Mouse (Mus musculus) forebrain, embryonic 12.5 days (tissue): ENCODE measurements at regions not wholly inside any gene's neighbourhood (a gene's known extent, or its start where the extent isn't known, plus 50 kb on each side); places are given as distances from the start of the nearest gene placed in this dataset.

ENCODE experiments used
- ATAC-seq: fragments of 200-750 bp; cut with Nextera tagmentation; 2 replicates; pipeline ENCODE4 v1.8.0; 2017; ENCODE audit warnings: moderate TSS enrichment; ENCODE audit not compliant: low FRiP score
- H3K27ac ChIP-seq: fragments of 300-500 bp; sonication (generic); 2 replicates; pipeline ENCODE4 v1.5.1; 2016; ENCODE audit warnings: mild to moderate bottlenecking
- H3K27me3 ChIP-seq: fragments of 300-500 bp; sonication (generic); 2 replicates; pipeline ENCODE4 v1.6.1; 2016; ENCODE audit warnings: mild to moderate bottlenecking
- H3K36me3 ChIP-seq: fragments of 300-500 bp; sonication (generic); replicated peaks from 2 replicates; pipeline ENCODE4 v1.6.1; 2016; ENCODE audit warnings: mild to moderate bottlenecking
- H3K4me1 ChIP-seq: fragments of 300-500 bp; sonication (generic); 2 replicates; pipeline ENCODE4 v1.6.1; 2016
- H3K4me2 ChIP-seq: fragments of 300-500 bp; sonication (generic); 2 replicates; pipeline ENCODE4 v1.6.1; 2016; ENCODE audit warnings: mild to moderate bottlenecking, moderate library complexity
- H3K4me3 ChIP-seq: fragments of 300-500 bp; sonication (generic); replicated peaks from 2 replicates; pipeline ENCODE4 v1.5.1; 2016; ENCODE audit warnings: mild to moderate bottlenecking
- H3K9ac ChIP-seq: fragments of 300-500 bp; sonication (generic); 2 replicates; pipeline ENCODE4 v1.6.1; 2016; ENCODE audit warnings: mild to moderate bottlenecking
- H3K9me3 ChIP-seq: fragments of 300-500 bp; sonication (generic); 2 replicates; pipeline ENCODE4 v1.6.1; 2016
- WGBS: fragments of 180-500 bp; shearing (Covaris S2); methylation state at CpG from one replicate; pipeline ENCODE4 v1.1.7; 2016; 5-methylcytosine and 5-hydroxymethylcytosine counted together

DNA sequence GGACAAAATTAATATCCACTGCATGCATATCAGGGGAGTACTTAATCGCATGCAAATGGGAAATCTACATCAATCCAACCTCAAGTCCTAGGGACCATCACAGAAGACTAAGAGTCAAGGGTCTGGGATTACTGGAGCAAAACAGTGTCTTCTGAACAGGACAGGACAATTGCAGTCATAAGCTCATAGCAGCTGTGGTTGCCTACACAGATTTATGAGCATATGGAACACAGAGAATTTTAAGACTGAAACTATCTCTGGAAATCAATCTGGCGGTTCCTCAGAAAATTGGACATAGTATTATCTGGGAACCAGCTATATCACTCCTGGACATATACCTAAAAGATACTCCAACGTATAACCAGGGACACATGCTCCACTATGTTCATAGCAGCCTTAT, 99.8 kb upstream of the Hpf1 start:
- Histone ChIP-seq H3K9me3 (no peaks in the 10 kb centered on the region), H3K36me3 (no peaks in the 10 kb centered on the region), H3K27me3 (no peaks in the 10 kb centered on the region), H3K27ac (no peak overlapping the region), H3K4me2 (no peak overlapping the region), H3K4me3 (no peak overlapping the region), H3K9ac (no peak overlapping the region), H3K4me1 (no peaks in the 10 kb centered on the region)
- 94% methylated on average over 3 of the region's 3 CpGs for WGBS
- ATAC-seq = no peak

DNA sequence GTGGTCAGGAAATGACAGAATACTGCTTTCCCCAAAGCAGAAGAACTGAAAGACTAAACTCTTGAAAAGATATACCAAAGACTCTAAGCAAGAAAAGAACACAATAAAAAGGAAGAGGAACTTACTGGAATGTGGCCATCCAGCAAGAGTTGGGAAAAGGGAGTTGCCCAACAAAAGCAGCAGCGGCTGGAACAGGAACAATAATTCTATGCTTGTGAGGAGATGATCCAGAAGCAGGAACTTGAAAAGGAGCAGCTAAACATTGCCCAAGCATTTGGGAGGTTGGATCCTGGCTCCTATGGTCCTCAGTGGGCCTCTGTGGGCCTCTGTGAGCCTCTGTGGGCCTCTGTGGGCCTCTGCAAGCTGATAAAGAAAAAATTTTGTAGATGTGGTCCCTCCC, 97.7 kb upstream of the Hpf1 start:
- Histone ChIP-seq H3K9me3 (no peaks in the 10 kb centered on the region), H3K4me3 (no peak overlapping the region), H3K27me3 (no peaks in the 10 kb centered on the region), H3K4me1 (no peaks in the 10 kb centered on the region), H3K27ac (no peak overlapping the region), H3K4me2 (no peak overlapping the region), H3K36me3 (no peaks in the 10 kb centered on the region), H3K9ac (no peak overlapping the region)
- 85% methylated on average over 1 of the region's 1 CpGs for whole genome bisulfite sequencing
- ATAC-seq = no peak

DNA sequence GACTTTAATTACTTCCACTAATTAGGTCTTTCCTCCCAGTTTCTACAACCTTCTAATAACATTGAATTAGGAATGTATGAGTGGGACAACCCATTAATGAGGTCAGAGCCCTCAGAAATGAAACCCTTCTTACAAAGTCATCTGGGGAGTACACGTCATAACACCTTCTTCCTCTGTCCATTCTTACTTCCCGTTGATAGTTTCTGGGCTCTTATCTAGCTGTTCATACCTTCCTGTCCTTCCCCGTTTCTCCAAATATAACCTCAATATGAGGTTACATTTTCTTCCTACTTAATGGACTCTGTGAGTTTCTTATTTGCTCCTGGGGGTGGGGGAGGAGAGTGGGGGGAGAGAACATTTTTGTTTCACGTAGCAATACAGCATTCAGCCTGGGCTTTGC, 85.4 kb upstream of the Hpf1 start:
- Histone ChIP-seq H3K36me3 (no peaks in the 10 kb centered on the region), H3K4me2 (no peak overlapping the region), H3K9me3 (no peaks in the 10 kb centered on the region), H3K9ac (no peak overlapping the region), H3K4me3 (no peak overlapping the region), H3K27ac (no peak overlapping the region), H3K4me1 (no peaks in the 10 kb centered on the region), H3K27me3 (no peaks in the 10 kb centered on the region)
- WGBS = 88% methylated on average over 4 of the region's 4 CpGs
- ATAC-seq = no peak

DNA sequence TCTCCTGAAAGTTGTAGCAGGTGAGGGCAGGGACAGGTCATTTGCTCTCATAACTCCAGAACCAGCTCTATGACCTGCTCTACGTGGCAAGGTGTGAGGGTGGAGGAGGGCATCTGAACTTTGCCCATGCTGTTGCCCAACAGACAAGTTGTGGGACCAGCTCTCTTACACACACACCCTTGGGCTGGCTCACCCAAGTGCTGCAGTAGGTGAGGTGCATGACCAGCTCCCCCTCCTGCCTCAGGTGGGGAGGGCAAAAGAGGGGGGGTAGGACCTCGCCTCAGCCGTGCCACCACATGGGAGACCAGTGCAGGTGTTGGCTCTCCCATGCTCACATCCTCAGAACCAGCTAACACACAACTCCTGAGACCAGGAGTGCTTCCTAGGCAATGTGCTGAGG, 83.4 kb upstream of the Hpf1 start:
- no peak overlapping the region for H3K4me3 ChIP-seq
- H3K27ac ChIP-seq = no peak overlapping the region
- H3K9ac ChIP-seq = no peak overlapping the region
- ATAC-seq = no peak
- H3K4me1 ChIP-seq = peaks cover 7% of the 10 kb centered on the region; the same call in 1 of the 2 replicates
- H3K9me3 ChIP-seq = no peaks in the 10 kb centered on the region
- 96% methylated on average over 3 of the region's 3 CpGs for WGBS
- no peak overlapping the region for H3K4me2 ChIP-seq
- no peaks in the 10 kb centered on the region for H3K27me3 ChIP-seq
- no peaks in the 10 kb centered on the region for H3K36me3 ChIP-seq

DNA sequence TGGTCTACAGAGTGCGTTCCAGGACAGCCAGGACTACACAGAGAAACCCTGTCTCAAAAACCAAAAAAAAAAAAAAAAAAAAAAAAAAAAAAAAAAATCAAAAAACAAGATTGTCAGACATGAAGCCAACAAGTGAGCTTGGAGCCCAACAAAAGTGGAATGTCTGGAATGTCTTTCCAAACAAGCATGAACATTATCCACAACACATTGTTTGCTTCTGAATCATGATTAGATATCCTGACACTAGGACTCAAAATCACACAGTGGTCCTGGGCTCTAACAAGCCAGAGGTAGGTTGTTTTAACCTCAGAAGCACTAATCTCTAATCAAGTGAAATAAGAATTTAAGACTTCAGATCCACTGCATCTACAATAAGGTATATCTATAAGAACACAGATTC, 80.4 kb upstream of the Hpf1 start:
- no peak overlapping the region for H3K9ac ChIP-seq
- H3K4me1 ChIP-seq = peaks cover 7% of the 10 kb centered on the region; the same call in 1 of the 2 replicates
- H3K4me2 ChIP-seq = no peak overlapping the region
- no peak overlapping the region for H3K4me3 ChIP-seq
- H3K9me3 ChIP-seq = no peaks in the 10 kb centered on the region
- WGBS = 100% methylated on average over 1 of the region's 1 CpGs
- H3K27me3 ChIP-seq = no peaks in the 10 kb centered on the region
- no peak for ATAC-seq
- no peak overlapping the region for H3K27ac ChIP-seq
- H3K36me3 ChIP-seq = no peaks in the 10 kb centered on the region

DNA sequence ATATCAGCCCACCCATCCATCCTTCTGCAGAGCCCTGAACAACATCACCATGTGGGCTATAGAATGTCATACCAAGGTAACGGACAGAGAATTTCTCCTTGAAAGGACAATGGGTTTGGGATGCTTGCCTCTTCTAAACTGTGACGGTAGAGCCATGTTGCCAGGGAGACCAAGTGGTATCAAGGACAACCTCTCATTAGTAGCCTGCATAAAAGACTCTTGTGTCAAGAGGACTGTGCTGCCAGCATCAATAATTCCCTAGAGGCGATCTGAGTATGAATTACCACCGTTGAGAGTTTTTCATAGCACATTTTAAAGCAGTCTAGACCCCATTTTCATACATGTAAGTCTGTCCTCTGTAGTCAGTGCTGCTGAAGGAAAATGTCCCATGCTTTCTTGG, 79.3 kb upstream of the Hpf1 start:
- Histone ChIP-seq H3K27ac (no peak overlapping the region), H3K36me3 (no peaks in the 10 kb centered on the region), H3K4me3 (no peak overlapping the region), H3K4me1 (peaks cover 7% of the 10 kb centered on the region; the same call in 1 of the 2 replicates), H3K27me3 (no peaks in the 10 kb centered on the region), H3K9me3 (no peaks in the 10 kb centered on the region), H3K9ac (no peak overlapping the region), H3K4me2 (no peak overlapping the region)
- 19% methylated on average over 4 of the region's 4 CpGs for WGBS
- peak; percentile 74; the same call in 1 of the 2 replicates for ATAC-seq

DNA sequence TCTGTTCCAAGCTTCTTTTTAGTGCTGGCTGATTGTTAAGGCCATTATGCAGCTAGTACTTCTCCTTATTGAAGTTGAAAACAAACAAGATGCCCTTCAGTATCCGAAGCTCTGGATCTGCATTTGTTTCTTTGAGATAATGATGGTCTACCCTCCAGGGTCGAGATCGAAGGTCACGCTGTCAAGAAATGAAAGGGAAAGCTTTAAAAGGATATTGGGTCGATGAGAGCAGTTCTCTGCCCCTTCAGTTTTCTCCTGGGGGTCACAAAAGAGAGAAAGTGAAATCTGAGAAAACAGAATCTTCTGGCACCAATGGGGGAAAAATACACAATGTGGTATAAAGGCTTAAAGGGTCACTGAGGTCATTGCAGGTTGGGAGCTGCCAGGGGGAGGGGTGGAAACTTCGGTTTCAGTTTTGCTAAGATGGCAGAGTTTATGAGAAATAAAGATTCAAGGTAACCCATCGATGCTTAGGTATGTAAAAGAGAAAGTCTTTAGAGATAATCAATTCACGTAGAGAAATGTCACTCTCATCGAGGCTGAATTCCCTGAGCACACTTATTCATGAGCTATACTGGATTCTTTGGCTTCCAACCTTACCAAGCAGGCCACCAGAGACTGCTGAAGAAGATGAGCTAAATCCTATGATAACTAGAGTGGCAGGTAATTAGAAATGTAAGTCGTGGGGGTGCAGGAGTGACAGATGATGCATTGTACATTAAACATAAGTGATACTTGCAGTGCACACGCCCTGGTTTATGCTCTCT, 64.4 kb upstream of the Hpf1 start:
- no peaks in the 10 kb centered on the region for H3K9me3 ChIP-seq
- no peak overlapping the region for H3K4me2 ChIP-seq
- 47% methylated on average over 11 of the region's 11 CpGs for WGBS
- H3K4me3 ChIP-seq = no peak overlapping the region
- H3K27me3 ChIP-seq = no peaks in the 10 kb centered on the region
- ATAC-seq = no peak
- no peak overlapping the region for H3K9ac ChIP-seq
- no peaks in the 10 kb centered on the region for H3K4me1 ChIP-seq
- H3K27ac ChIP-seq = no peak overlapping the region
- no peaks in the 10 kb centered on the region for H3K36me3 ChIP-seq

DNA sequence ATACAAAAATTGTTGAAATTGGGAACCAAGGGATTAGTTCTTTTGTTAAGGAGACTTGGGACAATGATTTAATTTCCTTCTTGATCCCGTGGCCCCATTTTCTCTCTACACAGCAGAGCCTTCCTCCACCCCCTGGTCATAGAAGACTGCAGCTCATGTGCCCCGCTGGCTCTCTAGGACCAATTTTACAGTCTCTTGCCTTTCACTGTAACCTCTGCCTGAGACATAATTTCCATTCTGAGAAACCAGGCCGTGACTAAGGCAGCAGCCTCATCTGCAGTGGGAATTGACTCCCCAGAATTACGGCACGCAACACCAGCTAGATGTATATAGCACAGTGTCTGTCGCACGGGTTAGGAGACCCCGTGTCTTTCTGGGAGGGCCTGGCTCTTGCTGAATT, 63.0 kb upstream of the Hpf1 start:
- Histone ChIP-seq H3K4me1 (no peaks in the 10 kb centered on the region), H3K9me3 (no peaks in the 10 kb centered on the region), H3K36me3 (no peaks in the 10 kb centered on the region), H3K4me2 (no peak overlapping the region), H3K9ac (no peak overlapping the region), H3K27ac (no peak overlapping the region), H3K4me3 (no peak overlapping the region), H3K27me3 (no peaks in the 10 kb centered on the region)
- no peak for ATAC-seq
- WGBS = 92% methylated on average over 8 of the region's 8 CpGs

DNA sequence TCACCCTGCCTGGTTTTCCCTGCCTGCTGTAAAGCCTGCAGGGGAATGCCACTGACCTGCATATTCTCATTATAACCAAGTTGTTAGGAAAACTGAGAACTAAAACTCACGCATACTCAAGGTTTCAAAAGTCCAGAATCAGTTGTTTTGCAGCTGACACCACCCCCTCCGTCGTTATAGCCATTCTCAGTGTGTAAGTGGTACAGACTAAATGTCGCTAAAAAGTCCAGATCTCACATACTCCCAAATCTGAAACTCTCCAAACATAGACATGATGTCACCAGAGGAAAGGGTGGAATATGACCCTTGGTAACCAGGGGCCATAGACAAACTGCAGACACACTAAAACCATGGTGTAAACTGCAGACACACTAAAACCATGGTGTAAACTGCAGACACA, 61.1 kb upstream of the Hpf1 start:
- no peak for ATAC-seq
- no peak overlapping the region for H3K27ac ChIP-seq
- 86% methylated on average over 4 of the region's 4 CpGs for WGBS

DNA sequence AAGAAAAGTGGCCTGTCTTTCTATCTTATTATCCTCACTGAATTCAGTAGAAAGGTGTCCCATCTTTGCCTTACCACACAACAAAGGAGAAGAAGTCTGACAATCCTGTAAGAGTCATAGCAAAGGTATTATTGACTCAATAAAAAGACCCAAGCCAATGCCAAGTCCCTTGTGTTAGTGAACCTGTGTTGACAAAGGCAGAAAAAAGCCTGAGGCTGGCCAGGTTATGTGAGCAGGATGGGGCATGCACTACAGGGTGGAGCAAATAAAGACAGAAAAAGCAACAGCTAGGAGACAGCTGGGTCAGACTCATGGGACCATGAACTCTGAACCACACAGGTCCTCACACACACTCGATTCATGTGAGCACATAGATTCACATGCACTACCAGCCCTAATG, 59.7 kb upstream of the Hpf1 start:
- no peak overlapping the region for H3K27ac ChIP-seq
- H3K9me3 ChIP-seq = no peaks in the 10 kb centered on the region
- no peak for ATAC-seq

More for the DNA sequence above, 61.1 kb upstream of the Hpf1 start:
- H3K9ac ChIP-seq = no peak overlapping the region
- no peaks in the 10 kb centered on the region for H3K36me3 ChIP-seq
- no peaks in the 10 kb centered on the region for H3K27me3 ChIP-seq
- no peaks in the 10 kb centered on the region for H3K9me3 ChIP-seq
- no peak overlapping the region for H3K4me2 ChIP-seq
- H3K4me1 ChIP-seq = no peaks in the 10 kb centered on the region
- no peak overlapping the region for H3K4me3 ChIP-seq

DNA sequence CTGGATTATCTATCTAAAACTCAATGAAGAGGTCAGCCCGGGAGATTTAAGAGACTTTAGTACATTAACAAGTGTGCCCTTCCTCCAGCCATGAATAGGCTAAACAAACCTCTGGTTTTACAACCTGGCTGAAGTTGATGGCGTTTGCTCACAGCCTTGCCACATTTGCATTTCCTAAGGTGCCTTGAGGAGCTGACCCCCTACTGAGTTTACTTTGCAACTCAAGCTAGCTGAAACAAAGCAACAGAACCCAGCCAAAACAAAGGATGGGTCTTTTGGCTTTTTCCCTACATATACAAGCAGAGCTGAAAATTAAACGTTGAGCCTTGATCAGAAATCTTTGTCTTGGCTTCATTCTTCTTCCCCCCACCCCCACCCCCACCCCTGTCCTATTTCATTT, 51.7 kb upstream of the Hpf1 start:
- WGBS = 2% methylated on average over 3 of the region's 3 CpGs
- no peaks in the 10 kb centered on the region for H3K36me3 ChIP-seq
- no peaks in the 10 kb centered on the region for H3K4me1 ChIP-seq
- ATAC-seq = no peak
- no peaks in the 10 kb centered on the region for H3K27me3 ChIP-seq
- no peak overlapping the region for H3K27ac ChIP-seq
- H3K9ac ChIP-seq = no peak overlapping the region
- H3K4me3 ChIP-seq = no peak overlapping the region
- no peak overlapping the region for H3K4me2 ChIP-seq
- H3K9me3 ChIP-seq = no peaks in the 10 kb centered on the region

More for the DNA sequence above, 59.7 kb upstream of the Hpf1 start:
- Histone ChIP-seq H3K9ac (no peak overlapping the region), H3K27me3 (no peaks in the 10 kb centered on the region), H3K4me1 (no peaks in the 10 kb centered on the region), H3K4me2 (no peak overlapping the region), H3K36me3 (no peaks in the 10 kb centered on the region), H3K4me3 (no peak overlapping the region)
- WGBS = 75% methylated on average over 1 of the region's 1 CpGs
